Mouse (Mus musculus) small intestine, adult 2 months (tissue): ENCODE results near the gene Olfr625-ps1. TPM values are rescaled to one million over a fixed set of nuclear protein-coding genes. Genes with fewer than 3 reads are reported as not detected.
"Not testable (repeated sequence)": the region's sequence is repeated elsewhere in the genome, so short reads cannot be mapped to it uniquely, and the experiment has no call there.

ENCODE experiments used
- H3K27ac ChIP-seq: fragments of 200-500 bp; 2 replicates; pipeline ENCODE4 v1.5.1; 2012; ENCODE audit warnings: low read depth, low read length, control low read depth, inconsistent platforms; ENCODE audit not compliant: insufficient read depth
- H3K27me3 ChIP-seq: fragments of 200-500 bp; 2 replicates; pipeline ENCODE4 v1.6.1; 2012; ENCODE audit warnings: mild to moderate bottlenecking, moderate library complexity, low read length, inconsistent platforms; ENCODE audit not compliant: control insufficient read depth, insufficient read depth
- H3K36me3 ChIP-seq: fragments of 200-500 bp; 2 replicates; pipeline ENCODE4 v1.6.1; 2012; ENCODE audit warnings: mild to moderate bottlenecking, low read length, control low read depth, inconsistent platforms; ENCODE audit not compliant: control insufficient read depth, insufficient read depth
- H3K4me1 ChIP-seq: fragments of 200-500 bp; 2 replicates; pipeline ENCODE4 v1.6.1; 2012; ENCODE audit warnings: low read length, inconsistent platforms, mixed read lengths; ENCODE audit not compliant: control insufficient read depth, insufficient read depth, insufficient read length
- H3K4me3 ChIP-seq: fragments of 200-500 bp; 2 replicates; pipeline ENCODE4 v1.5.1; 2012; ENCODE audit warnings: low read depth, mild to moderate bottlenecking, control low read depth, inconsistent platforms, low read length, moderate library complexity
- CTCF ChIP-seq: fragments of 200-500 bp; IDR thresholded peaks from 2 replicates; pipeline ENCODE4 v1.5.1; 2012; ENCODE audit warnings: low read depth, mild to moderate bottlenecking, control low read depth, inconsistent platforms, low read length, moderate library complexity, mixed read lengths; ENCODE audit not compliant: insufficient replicate concordance, insufficient read length; ENCODE audit errors: extremely low read depth
- POLR2A ChIP-seq: fragments of 200-500 bp; IDR thresholded peaks from 2 replicates; pipeline ENCODE4 v1.6.1; 2012; ENCODE audit warnings: low read depth, mild to moderate bottlenecking, control low read depth, inconsistent platforms, low read length, moderate library complexity
- WGBS: fragments of 180-500 bp; shearing (Covaris S2); methylation state at CpG from one replicate; pipeline ENCODE4 v1.1.7; 2018; 5-methylcytosine and 5-hydroxymethylcytosine counted together
- polyA plus RNA-seq: library from polyadenylated mRNA; depleted of rRNA; stranded (reverse); fragments of >200 nt; gene quantifications from 2 replicates; pipeline ENCODE4 v1.2.3, GENCODE M21; 2012; rRNA removed

The Olfr625-ps1 gene
- polyA plus RNA-seq, 1 experiment = not detected

DNA sequence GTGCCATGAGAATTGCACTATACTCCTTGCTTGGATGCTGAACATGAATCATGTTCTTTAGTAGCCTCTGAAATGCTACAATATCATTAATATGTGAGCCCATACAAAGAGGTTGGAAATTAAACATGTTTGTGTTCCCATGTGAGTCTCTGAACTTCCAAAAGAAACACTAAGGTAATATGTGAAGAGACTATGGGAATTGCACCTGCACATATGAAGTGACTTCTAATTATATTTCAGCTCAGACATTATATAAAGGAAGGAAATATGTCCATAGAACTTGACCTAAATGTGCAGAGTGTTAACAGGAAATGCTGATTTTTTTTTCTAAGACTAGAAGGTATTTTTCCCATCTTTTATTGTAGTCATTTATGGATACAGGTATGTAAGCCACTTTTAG is 31.9 kb downstream of the Olfr625-ps1 start, which contains the start of gene Olfr243:
Olfr243 (plus strand) TSS at position 301 of the 400 bp plus-strand sequence.
- no peak within 1 kb of the TSS for H3K27ac ChIP-seq
- H3K27me3 ChIP-seq = no peaks in the 10 kb centered on the region
- no peak for TF ChIP-seq CTCF
- TF ChIP-seq POLR2A = no peak
- no peaks in the 10 kb centered on the region for H3K4me1 ChIP-seq
- H3K36me3 ChIP-seq = no peaks in the 10 kb centered on the region
- H3K4me3 ChIP-seq = no peak within 1 kb of the TSS

DNA sequence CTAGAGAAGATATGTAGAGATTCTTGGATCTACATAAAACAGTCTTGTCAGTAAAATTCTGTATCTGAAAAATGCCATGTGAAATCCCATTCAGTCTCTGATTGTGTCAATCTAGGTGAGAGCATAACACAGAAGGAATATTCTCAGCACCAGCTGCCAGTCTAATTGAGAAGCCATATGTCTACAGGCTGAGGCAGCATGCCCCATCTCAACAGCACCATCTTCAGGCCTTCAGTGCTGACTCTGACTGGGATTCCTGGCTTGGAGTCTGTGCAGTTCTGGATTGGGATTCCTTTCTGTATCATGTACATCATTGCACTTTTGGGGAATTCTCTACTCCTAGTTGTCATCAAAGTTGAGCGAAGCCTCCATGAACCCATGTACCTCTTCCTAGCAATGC is 33.9 kb downstream of the Olfr625-ps1 start:
- H3K27me3 ChIP-seq, H3K4me1 ChIP-seq, H3K27ac ChIP-seq, H3K4me3 ChIP-seq, H3K36me3 ChIP-seq: not testable (repeated sequence)
- 97% methylated on average over 1 of the region's 1 CpGs for WGBS

DNA sequence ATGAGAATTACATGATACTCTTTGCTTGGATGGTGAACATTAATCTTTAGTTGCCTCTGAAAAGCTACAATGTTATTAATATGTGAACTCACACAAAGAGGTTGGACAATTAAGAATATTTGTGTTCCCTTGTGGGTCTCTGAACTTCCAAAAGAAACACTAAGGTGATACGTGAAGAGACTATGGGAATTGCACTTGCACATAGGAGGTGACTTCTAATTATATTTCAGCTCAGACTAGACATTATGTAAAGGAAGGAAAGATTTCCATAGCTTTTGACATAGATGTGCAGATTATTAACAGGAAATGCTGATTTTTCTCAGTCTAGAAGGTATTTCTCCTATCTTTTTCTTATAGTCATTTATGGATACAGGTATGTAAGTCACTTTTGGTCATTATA is 47.6 kb downstream of the Olfr625-ps1 start, which contains the start of gene Olfr628:
Olfr628 (plus strand) TSS at position 301 of the 400 bp plus-strand sequence.
- 85% methylated on average over 1 of the region's 1 CpGs for WGBS
- no peaks in the 10 kb centered on the region for H3K36me3 ChIP-seq
- H3K4me1 ChIP-seq = no peaks in the 10 kb centered on the region
- H3K27me3 ChIP-seq = no peaks in the 10 kb centered on the region
- H3K27ac ChIP-seq = no peak within 1 kb of the TSS
- no peak within 1 kb of the TSS for H3K4me3 ChIP-seq
- TF ChIP-seq POLR2A (no peak), CTCF (no peak)

Other genes starting within 250 kb of the Olfr625-ps1 start
- gene Olfr605, start 237.3 kb upstream of the Olfr625-ps1 start, polyA plus RNA-seq = not detected in 2 replicates
- not detected in 2 replicates for gene Olfr606, start 233.7 kb upstream of the Olfr625-ps1 start, polyA plus RNA-seq
- gene Olfr607, start 218.6 kb upstream of the Olfr625-ps1 start, polyA plus RNA-seq = not detected in 2 replicates
- gene Olfr608, start 212.8 kb upstream of the Olfr625-ps1 start, polyA plus RNA-seq = not detected in 2 replicates
- not detected in 2 replicates for gene Olfr609, start 184.7 kb upstream of the Olfr625-ps1 start, polyA plus RNA-seq
- gene Olfr610, start 170.6 kb upstream of the Olfr625-ps1 start, polyA plus RNA-seq = not detected in 2 replicates
- not detected in 2 replicates for gene Olfr611, start 161.9 kb upstream of the Olfr625-ps1 start, polyA plus RNA-seq
- not detected in 2 replicates for gene Olfr612, start 140.0 kb upstream of the Olfr625-ps1 start, polyA plus RNA-seq
- not detected in 2 replicates for gene Olfr613, start 134.6 kb upstream of the Olfr625-ps1 start, polyA plus RNA-seq
- not detected in 2 replicates for gene Olfr615, start 126.6 kb upstream of the Olfr625-ps1 start, polyA plus RNA-seq
- not detected in 2 replicates for gene Olfr616, start 113.6 kb upstream of the Olfr625-ps1 start, polyA plus RNA-seq
- not detected in 2 replicates for gene Olfr617, start 109.7 kb upstream of the Olfr625-ps1 start, polyA plus RNA-seq
- gene Olfr618, start 92.6 kb upstream of the Olfr625-ps1 start, polyA plus RNA-seq = not detected in 2 replicates
- not detected in 2 replicates for gene Olfr619, start 82.1 kb upstream of the Olfr625-ps1 start, polyA plus RNA-seq
- gene Olfr620, start 70.2 kb upstream of the Olfr625-ps1 start, polyA plus RNA-seq = not detected in 2 replicates
- gene Olfr622, start 40.0 kb upstream of the Olfr625-ps1 start, polyA plus RNA-seq = not detected in 2 replicates
- gene Olfr623, start 19.0 kb upstream of the Olfr625-ps1 start, polyA plus RNA-seq = not detected in 2 replicates
- gene Olfr624, start 11.5 kb upstream of the Olfr625-ps1 start, polyA plus RNA-seq = not detected in 2 replicates
- gene Olfr243, start 32.0 kb downstream of the Olfr625-ps1 start, polyA plus RNA-seq = not detected in 2 replicates
- not detected in 2 replicates for gene Olfr628, start 47.7 kb downstream of the Olfr625-ps1 start, polyA plus RNA-seq
- not detected in 2 replicates for gene Olfr629, start 62.2 kb downstream of the Olfr625-ps1 start, polyA plus RNA-seq
- not detected in 2 replicates for gene Olfr630, start 74.6 kb downstream of the Olfr625-ps1 start, polyA plus RNA-seq
- gene Olfr69, start 88.9 kb downstream of the Olfr625-ps1 start, polyA plus RNA-seq = not detected in 2 replicates
- not detected in 2 replicates for gene Olfr68, start 97.0 kb downstream of the Olfr625-ps1 start, polyA plus RNA-seq
- gene Olfr67, start 109.1 kb downstream of the Olfr625-ps1 start, polyA plus RNA-seq = not detected in 2 replicates
- gene Hbb-bt, start 131.3 kb downstream of the Olfr625-ps1 start, polyA plus RNA-seq = 7.2 and 8.9 TPM in 2 replicates
- gene Hbb-bs, start 145.4 kb downstream of the Olfr625-ps1 start, polyA plus RNA-seq = 59.9 and 74.9 TPM in 2 replicates
- not detected in 2 replicates for gene Hbb-bh2, start 157.8 kb downstream of the Olfr625-ps1 start, polyA plus RNA-seq
- not detected in 2 replicates for gene Hbb-bh1, start 160.4 kb downstream of the Olfr625-ps1 start, polyA plus RNA-seq
- gene Hbb-y, start 170.5 kb downstream of the Olfr625-ps1 start, polyA plus RNA-seq = not detected in 2 replicates
- gene Olfr66, start 203.5 kb downstream of the Olfr625-ps1 start, polyA plus RNA-seq = not detected in 2 replicates
- gene Olfr64, start 211.8 kb downstream of the Olfr625-ps1 start, polyA plus RNA-seq = not detected in 2 replicates
- not detected in 2 replicates for gene Olfr65, start 220.8 kb downstream of the Olfr625-ps1 start, polyA plus RNA-seq
- gene Olfr631, start 246.1 kb downstream of the Olfr625-ps1 start, polyA plus RNA-seq = not detected in 2 replicates